Mouse (Mus musculus): ENCODE results near the gene Kcnk10.

Gene Kcnk10

DNA sequence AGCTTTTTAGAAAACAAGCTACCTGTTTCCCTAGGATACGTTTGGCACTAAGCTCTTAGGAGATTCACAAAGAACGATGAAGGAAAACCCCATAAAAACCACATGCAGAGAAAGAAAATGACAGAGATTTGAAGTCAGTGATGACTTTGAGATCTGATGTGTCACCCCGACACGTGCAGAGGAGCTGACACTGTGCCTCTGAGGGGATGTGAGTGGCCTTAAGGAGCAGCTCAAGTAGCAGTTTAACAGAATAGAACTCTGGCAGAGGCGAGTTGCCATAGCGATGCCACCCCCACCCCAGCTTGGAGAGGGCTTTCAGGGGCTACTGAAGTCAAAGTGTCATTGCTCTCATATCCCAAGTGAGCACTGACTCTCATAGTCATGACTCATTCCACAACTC is 158.3 kb downstream of the Kcnk10 start:
- in situ Hi-C loops (cut with MboI, MseI): no loop called here

DNA sequence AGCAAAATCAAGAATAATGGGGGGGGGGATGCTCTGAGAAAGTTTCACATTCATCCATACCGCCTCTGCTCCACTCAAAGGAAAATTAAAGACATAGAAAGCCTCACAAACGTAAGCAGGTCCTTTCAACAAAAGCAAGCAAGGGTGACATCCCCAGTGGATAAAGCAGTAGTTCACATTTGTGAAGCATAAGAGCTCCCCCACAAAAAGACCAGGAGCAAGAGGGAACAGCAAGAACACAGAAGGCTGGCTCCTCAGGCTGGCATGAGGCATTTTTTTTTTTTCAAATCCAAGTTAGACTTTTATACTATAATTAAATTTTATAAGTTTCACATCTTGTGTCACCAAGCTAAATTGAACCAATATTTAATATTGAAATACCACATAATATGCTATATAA is 168.5 kb downstream of the Kcnk10 start:
- in situ Hi-C loops (cut with MboI, MseI): no loop called here

DNA sequence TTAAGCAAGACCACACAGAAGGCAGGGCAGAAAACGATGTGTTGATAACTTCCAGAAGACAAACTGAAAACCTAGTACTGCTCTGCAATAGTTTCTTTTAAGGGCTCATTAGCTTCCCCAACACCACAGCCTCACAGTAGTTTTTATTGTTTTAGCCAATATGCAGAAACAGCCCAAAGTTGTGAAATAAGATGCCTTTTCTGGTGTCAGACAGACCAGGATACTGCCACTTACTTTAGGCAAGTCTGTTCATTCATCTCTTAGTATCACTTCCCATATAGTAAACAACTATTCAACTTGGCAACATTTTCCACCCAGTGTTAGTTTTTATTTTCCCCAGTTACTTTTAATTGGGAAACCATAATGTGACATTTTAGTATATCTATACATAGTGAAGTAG is 171.5 kb downstream of the Kcnk10 start:
- in situ Hi-C loops (cut with MboI, MseI): no loop called here

DNA sequence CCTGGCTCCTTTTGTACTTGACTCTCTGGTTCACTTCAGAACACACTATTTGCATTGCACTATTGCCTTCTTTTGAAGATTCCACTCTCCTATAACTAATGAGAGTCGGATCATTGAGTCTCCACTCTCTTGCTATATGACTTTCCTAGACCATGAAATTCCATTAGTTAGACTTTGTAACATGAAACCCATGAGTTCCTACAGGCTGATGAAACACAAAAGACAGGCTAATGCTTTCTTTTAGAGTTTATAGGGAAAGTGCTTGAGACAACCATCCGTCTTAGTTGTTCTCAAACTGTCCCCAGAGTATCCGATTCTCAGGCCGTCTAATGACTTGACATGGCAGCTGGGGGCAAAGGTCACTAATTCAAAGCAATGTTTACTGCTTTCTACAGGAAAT is 172.0 kb downstream of the Kcnk10 start:
- in situ Hi-C loops (cut with MboI, MseI): no loop called here

DNA sequence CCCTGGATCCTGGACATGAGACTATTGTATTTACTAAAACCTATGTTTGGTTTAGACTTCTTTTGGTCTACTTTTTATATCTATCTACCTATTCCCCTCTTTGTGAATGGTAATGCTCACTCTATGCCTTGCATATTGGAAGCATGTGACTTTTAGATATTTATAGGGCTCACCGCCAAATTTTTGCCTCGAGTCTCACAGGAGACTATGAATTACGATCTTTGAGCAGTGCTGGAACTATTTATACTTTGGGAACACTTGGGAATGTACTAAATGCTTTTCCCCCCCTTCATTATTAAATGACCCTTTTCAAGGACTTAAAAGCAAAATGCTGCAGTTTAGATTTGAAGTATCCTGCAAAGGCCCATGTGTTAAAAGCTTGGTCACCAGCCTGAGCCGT is 181.5 kb downstream of the Kcnk10 start:
- in situ Hi-C loops (cut with MboI, MseI): no loop called here

DNA sequence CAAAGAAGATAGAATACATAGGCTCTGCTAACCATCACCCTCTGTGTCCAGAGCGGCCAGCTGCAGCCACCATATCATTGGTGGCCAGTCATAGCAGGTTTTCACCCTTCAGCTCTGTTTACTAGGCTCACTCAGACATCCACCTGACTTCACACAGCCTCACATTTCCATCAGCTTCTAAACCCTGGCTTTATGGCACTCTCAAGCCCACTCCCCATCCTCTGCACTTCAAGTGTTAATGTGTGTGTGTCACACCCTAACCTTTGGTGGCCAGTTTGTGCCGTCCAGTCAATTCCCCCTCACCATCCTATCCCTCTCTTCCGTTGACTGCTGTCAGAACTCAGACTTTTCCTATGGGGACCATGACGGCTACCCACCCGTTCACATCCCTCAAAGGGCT is 184.0 kb downstream of the Kcnk10 start:
- in situ Hi-C loops (cut with MboI, MseI): no loop called here

DNA sequence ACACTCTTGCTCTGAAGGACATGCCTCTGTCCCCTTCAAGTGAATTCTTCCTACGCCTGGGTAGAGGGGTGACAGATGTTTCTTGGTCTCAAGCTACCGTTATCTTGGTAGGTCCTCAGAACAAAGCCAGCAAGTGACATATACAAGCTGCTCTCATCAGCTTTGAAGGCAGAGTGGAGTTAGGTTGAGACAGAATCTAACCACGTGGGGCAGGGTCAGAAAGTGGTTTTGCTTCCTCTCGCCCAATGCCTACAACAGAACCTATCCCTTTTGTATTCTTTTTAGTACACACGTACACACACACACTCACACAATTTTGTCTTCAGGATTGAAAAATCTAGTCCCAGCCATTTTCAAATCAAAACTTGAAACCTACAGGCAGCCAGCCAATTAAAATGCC is 186.8 kb downstream of the Kcnk10 start:
- in situ Hi-C loops (cut with MboI, MseI): no loop called here

DNA sequence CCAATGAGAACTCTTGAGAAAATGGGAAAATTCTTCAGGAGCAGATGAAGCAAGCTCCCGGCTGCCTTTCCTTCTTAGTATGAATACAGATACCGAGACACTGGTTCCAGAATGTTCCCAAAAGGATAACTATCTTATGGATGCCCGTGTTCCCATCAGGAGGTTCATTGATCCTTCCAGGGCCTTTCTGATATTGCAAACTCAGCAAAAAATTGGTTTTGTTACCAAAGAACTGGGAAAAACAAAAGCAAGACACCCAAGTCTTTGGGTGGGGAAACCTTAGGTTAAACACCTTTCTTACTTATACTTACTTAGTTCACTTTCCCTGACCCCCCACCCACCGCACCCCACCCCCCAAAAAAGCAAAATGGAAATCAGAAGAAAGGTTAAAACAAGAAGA is 188.5 kb downstream of the Kcnk10 start:
- in situ Hi-C loops (cut with MboI, MseI): no loop called here
